ENCODE assay signal across 8 mouse cellular contexts in the genomic region with DNA sequence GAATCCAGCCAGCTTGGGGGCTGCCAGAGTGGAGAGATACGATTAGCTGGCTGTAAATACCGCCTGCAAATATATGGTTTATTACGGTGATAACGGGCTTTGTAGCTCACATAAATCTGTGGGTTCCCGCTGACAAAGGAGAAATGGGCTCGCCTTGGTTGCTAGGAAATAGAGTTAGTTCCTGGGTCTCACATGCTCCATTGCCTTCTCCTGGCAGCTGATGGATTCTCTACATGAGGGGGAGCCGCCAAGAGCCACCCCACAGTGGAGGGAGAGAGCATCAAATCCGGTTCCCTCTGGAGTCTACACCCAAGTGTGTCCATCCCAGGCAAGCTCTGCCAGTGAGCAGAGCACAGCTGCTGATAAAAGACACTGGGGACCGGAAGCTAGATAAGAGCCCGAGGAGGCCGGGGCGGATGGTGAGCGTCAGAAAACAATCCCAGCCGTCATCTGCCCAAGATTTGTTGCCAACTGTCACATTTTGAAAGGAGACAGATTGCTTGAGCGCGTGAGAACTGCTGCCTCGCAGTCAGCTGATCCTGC.
A peak's percentile ranks its signal among the peaks of the same experiment; 100 is the strongest.
DNase-seq lines count a peak whose midpoint lies in the region; ATAC-seq and TF ChIP-seq lines count a peak whose summit lies in the region.

No protein-coding gene starts in this region.

- 9% methylated on average over 17 of the region's 17 CpGs for WGBS in hindbrain, embryonic 15.5 days
- 16% methylated on average over 17 of the region's 17 CpGs for WGBS in lung, postnatal 0 days

- DNase-seq in left cerebral cortex, adult 18-20 months (ENCODE audit: low spot score in 2 of 2) = peak; percentile 18 to 23
- no peak for DNase-seq in left cerebral cortex, adult 11 months (ENCODE audit: low spot score)
- peak; percentile 23 to 38 for DNase-seq in frontal cortex, postnatal 14 days (ENCODE audit: low spot score in 2 of 2)
- DNase-seq in layer of hippocampus, postnatal 10 days (ENCODE audit: low spot score in 2 of 2) = peak; percentile 65
- peak; percentile 77 for DNase-seq in lung, postnatal 0 days (ENCODE audit: low spot score)
- DNase-seq in right cerebral cortex, postnatal 10 days (ENCODE audit: low spot score in 2 of 2) = peak; percentile 60 to 74
- DNase-seq in adipocyte (ENCODE audit: low spot score) = no peak

- peak overlapping the region; percentile 50 for H3K4me2 ChIP-seq in hindbrain, embryonic 15.5 days
- H3K4me2 ChIP-seq in lung, postnatal 0 days (replicated peaks; ENCODE audit: low read depth, low read length) = peak overlapping the region; percentile 27; the same call in 1 of the 2 replicates

- no peaks in the 10 kb centered on the region for H3K36me3 ChIP-seq in hindbrain, embryonic 15.5 days
- H3K36me3 ChIP-seq in lung, postnatal 0 days (ENCODE audit: insufficient read depth, low read length) = no peaks in the 10 kb centered on the region

- no peak overlapping the region for H3K4me3 ChIP-seq in hindbrain, embryonic 15.5 days
- 0 out of 2 replicates have a peak overlapping the region, but pooled peaks have one; percentile 2 for H3K4me3 ChIP-seq in lung, postnatal 0 days (ENCODE audit: low read depth, low read length)

- peaks cover 27% of the 10 kb centered on the region for H3K4me1 ChIP-seq in hindbrain, embryonic 15.5 days (replicated peaks)
- no peaks in the 10 kb centered on the region for H3K4me1 ChIP-seq in lung, postnatal 0 days (ENCODE audit: insufficient read depth, low read depth, low read length)

- TF ChIP-seq EP300 in lung, postnatal 0 days (IDR thresholded peaks at IDR 0.05) = peak; percentile 86

- H3K27ac ChIP-seq in hindbrain, embryonic 15.5 days (replicated peaks) = peak overlapping the region; percentile 65
- no peak overlapping the region for H3K27ac ChIP-seq in lung, postnatal 0 days (ENCODE audit: low read length)

- no peak for TF ChIP-seq CTCF in lung, postnatal 0 days (IDR thresholded peaks at IDR 0.05)

- no peak overlapping the region for H3K9ac ChIP-seq in hindbrain, embryonic 15.5 days
- H3K9ac ChIP-seq in lung, postnatal 0 days (replicated peaks; ENCODE audit: low read depth) = no peak overlapping the region

- 0 out of 2 replicates have a peak, but pooled peaks cover 4% of the 10 kb centered on the region for H3K27me3 ChIP-seq in hindbrain, embryonic 15.5 days
- H3K27me3 ChIP-seq in lung, postnatal 0 days (replicated peaks; ENCODE audit: insufficient read depth, low read length) = no peaks in the 10 kb centered on the region

- H3K9me3 ChIP-seq in hindbrain, embryonic 15.5 days = no peaks in the 10 kb centered on the region
- H3K9me3 ChIP-seq in lung, postnatal 0 days (ENCODE audit: low read length) = no peaks in the 10 kb centered on the region

- ATAC-seq in hindbrain, embryonic 15.5 days (ENCODE audit: low FRiP score, low read depth) = peak; percentile 72
- ATAC-seq in lung, postnatal 0 days = peak; percentile 93

Comparison
In these comparisons a context has a peak if more than half of its experiments do, and no peak if none do; other contexts are left out.
1. DNase-seq: peak in left cerebral cortex, adult 18-20 months (2 of 2), frontal cortex, postnatal 14 days (2 of 2), layer of hippocampus, postnatal 10 days (2 of 2), lung, postnatal 0 days (single experiment) and right cerebral cortex, postnatal 10 days (2 of 2); none in left cerebral cortex, adult 11 months (single experiment) and adipocyte (single experiment).